Mouse (Mus musculus): ENCODE results near the gene Specc1.

GRCm38 (mm10) chr11:62065655-62066054 lies 109.1 kb downstream of the Specc1 start:
- TF ChIP-seq MAX (IDR thresholded peaks at IDR 0.05; ENCODE audit: low read depth) (no peak), POLR2A (IDR thresholded peaks at IDR 0.05; ENCODE audit: insufficient read length, low read depth) (no peak), MYOD1 (IDR thresholded peaks at IDR 0.05; ENCODE audit: control insufficient read depth in 1 of 3, insufficient read length in 2 of 3, low read depth in 2 of 3) (no peak), MYOG (IDR thresholded peaks at IDR 0.05; ENCODE audit: control insufficient read depth in 1 of 3, insufficient read depth in 1 of 3, insufficient read length in 2 of 3, low read depth in 2 of 3) (no peak), TCF3 (IDR thresholded peaks at IDR 0.05; ENCODE audit: insufficient read length, low read depth) (no peak)

Data from myocyte (in vitro differentiated cells).